Mouse (Mus musculus) neutrophil, adult 5-6 weeks (primary cell): ENCODE results near the gene Gm4894. TPM values are rescaled to one million over a fixed set of nuclear protein-coding genes. Genes with fewer than 3 reads are reported as not detected.

ENCODE experiments used
- ATAC-seq: fragments of 151-379, 151-347 bp; 2 replicates; pipeline ENCODE4 v1.8.0; 2017; ENCODE audit warnings: mild to moderate bottlenecking, moderate TSS enrichment; ENCODE audit not compliant: insufficient number of reproducible peaks, poor library complexity, low FRiP score, severe bottlenecking; ENCODE audit errors: extremely low read depth
- total RNA-seq: library from RNA; stranded (forward); fragments of 200-1000 nt; gene quantifications from 2 replicates; pipeline ENCODE4 v1.2.3, GENCODE M21; 2017

The Gm4894 gene
- not detected in 2 replicates for total RNA-seq

DNA sequence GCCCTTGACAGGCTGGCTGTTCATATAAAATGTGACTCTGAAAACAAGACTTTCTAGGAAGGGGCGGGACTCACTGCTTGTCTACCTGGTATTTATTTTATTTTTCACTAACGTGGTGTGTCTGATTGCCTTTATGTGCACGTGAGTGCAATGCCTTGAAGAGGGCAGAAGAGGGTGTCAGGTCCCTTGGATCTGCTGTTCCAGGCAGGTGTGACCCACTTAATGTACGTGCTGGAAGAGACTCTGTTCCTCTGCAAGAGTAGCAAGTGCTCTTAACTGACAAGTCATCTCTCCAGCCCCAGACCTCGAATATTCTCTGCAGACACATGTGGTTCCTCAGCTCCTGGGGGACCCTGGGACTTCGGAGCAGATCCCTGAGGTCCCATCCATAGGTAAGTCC is at the start of gene Gm4894:
Gm4894 (plus strand) TSS at position 301 of the 400 bp plus-strand sequence.
- ATAC-seq: no peak

DNA sequence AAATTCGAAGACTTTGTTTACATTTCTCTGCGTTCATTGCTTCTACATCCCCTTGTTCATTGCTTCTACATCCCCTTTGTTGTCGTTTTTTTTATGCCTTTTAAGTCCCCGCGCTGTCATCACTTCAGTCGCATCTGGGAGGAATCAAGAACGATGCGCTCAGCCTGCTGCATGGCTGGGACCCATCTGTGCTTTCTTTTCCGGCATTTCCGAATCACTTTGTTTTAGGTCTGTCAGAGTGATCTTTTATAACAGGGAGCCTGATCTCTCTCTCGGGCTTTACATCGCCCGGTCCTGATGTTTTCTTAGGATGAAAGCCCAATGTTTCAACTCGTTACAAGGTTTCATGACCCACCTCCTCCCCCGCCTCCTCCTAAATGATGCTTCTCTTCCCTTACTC is 44.0 kb upstream of the Gm4894 start:
- ATAC-seq: no peak

DNA sequence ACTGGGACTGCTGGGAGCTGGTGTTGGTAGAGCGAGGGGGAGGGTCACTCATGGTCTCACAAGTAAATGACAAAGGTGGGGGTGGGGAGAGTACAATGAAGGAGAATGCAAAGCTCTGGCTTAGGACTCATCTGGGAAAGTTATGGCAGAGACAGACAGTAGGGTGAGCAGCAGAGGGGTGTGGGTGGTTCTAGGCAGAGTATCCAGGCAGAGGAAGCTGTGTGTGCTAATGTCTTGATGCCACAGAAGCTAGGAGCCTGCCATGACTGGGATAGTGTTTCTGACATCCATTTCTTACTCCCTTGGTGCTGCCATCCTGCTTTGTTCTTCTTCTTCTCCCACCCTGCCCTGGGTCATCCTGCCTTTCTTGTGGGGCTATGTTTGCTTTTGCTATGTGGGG is 38.8 kb upstream of the Gm4894 start:
- no peak for ATAC-seq

DNA sequence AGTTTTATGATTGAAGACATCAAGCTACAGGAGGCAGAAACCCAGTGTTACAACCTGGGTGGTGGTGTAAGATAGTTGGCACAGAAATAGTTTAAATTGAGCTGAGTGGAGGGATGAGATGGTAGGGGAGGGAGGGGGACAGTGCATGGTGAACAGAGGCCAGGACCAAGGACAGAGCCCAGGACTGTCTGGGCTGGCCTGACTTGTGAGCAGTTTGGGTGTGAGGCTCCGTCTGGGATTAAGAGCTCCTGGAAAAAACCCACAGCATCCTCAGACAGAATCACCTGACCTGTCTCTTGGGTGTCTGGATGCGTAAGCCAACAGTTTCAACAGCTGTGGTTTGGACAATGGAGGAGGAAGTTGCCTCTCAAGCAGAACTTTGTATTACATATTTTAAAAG is 35.6 kb upstream of the Gm4894 start:
- no peak for ATAC-seq

DNA sequence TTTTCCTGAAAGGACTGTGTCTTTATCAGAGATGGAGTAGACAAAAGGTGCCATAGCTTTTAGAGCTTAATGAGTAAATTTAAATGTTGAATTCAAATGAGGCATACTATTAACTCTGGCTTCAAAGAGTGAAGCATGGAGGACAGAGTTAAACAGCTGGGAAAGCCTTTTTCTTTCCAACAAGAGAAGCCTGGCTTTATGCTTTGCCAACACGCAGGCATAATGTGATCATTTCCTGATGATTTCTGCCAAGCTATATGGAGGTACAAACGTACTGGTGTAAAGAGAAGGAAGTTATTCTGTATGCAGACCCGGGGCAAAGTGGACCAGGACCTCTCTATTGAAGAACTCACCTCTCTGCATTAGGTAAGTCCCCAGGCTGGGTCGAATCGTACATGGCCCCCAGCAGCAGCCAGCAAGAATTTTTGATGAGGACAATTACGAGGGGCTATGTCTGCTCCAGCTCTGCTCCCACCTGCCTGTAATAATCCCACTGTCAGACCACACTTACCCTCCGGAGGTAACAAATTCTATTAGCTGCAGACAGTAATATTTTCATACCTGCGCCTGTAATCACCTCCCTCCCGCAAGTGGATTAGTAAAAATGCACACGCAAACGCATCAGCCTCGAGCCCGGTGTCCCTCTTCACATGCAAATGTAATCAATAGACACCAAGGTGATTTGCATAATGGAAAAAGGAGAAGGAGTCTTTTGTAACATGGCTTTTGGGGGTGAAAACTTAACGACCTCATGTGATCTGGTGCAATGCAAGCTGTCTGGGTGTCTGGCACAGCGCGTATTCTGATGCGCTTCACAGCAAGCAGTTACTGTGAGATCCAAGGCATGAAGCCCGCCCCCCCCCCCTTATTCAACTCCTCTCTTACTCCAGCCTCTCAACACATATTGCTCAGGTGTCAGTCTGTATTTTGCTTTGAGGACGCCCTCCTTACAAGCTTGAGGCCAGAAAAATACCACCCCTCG is 32.4 kb upstream of the Gm4894 start:
- no peak for ATAC-seq

DNA sequence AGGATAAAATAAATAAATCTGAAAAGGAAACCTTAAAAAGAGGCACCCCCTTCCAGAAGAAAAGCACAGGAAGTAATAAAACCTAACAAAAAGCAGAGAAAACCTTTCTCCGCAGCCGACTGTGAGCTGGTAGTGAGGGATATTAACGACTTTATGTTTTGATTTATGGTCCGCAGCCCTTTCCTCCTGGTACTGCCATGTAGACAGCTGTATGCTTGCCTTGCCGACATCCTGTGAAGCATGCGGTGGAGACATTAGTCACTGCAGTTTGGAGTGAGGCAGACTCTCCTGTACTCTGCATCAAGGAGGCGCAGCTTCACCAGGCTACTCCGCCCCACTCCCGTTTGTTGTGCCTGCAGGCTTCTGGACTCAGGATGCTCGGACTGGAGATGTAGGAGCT is 25.8 kb upstream of the Gm4894 start:
- ATAC-seq: no peak

DNA sequence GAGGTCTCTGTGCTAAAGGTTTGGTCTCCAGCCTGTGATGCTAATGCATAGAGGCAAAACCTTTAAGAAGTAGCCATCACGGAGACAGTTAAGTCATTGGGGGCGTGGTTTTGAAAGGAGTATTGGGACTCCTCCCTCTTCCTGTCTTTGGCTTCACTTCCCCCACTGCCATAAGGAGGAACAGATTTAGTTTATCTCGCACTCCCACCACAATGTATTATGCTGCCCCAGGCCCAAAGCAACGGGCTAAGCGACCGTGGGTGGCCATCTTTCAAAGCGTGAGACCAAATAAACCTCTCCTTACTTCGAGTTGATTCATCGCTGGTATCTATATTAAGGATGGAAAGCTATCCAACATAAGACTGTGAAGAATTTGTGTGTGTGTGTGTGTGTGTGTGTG is 22.9 kb upstream of the Gm4894 start:
- no peak for ATAC-seq

DNA sequence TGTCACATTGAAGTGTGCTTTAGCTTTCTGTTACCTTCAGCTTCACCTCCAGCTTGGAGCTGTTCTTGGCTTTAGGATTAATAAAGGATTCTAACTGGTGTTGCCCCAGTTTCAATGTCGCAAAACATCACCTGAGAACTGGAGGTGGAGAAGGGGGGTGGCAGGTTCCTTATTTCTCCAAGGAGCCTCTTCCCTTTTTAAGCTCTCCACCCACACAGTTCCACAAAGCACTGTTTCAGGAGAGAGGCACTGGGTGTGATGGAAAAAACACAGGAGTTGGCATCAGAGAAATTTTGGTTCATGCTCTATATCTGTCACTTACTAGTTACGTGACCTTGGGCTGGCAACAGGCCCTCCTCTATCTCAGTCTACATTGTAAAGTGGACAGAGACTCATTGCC is 21.3 kb upstream of the Gm4894 start:
- ATAC-seq: no peak

DNA sequence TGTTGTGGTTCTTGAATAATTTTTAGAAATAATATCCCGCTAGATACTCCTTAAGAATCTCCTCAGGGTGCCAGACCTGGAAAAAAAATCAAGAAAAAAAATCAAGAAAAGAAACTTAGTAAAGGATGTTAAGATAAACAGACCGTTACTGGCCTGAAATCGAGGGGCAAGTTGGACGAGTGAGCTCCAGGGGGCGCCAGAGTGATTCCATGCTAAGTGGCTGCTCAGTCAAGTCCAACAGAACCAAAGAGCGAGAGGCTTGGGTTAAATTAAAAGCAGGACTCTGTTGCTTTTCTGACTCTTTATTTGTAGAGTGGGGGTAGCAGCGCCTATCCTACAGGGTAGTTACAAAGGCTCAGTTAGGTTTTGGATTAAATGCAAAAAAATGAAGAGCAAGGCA is 3.5 kb upstream of the Gm4894 start:
- ATAC-seq: no peak

DNA sequence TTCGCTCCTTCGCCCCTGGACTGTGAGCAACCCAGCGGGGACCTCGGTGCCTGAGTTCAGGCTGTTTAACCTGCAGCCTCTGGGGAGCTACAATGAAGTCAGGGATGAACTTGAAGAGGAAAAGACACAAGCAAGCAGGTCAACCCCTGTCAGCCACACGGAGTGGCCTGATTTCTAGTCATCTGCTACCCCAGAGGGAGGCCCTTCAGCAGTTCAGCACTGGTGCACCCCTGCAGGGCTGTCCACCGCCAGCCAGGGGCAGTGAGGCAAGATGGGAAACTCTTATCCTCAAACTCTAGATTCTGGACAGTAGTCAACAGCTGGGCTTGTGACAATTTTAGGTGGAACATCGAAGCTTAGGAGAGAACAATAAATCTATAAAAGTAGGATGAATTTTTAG is 18.6 kb downstream of the Gm4894 start:
- no peak for ATAC-seq

DNA sequence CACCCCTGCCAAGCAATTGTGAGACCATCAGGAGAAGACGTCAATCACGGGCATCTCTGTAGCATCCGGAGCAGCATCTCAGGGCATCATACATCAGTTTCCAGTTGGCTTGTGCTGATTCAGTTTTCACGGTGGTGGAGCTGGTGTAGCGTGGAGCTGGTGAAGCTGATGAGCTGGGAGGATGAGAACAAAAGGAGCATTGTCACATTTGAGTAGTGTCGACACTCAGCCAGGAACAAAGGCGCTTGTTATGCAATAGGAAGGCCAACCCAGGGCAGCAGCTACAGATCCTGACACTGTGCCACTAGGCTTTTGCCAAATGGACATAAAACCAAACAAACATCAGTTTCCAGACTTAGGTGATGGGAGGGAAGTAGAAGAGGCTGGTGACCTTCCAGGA is 23.2 kb downstream of the Gm4894 start:
- ATAC-seq: no peak

DNA sequence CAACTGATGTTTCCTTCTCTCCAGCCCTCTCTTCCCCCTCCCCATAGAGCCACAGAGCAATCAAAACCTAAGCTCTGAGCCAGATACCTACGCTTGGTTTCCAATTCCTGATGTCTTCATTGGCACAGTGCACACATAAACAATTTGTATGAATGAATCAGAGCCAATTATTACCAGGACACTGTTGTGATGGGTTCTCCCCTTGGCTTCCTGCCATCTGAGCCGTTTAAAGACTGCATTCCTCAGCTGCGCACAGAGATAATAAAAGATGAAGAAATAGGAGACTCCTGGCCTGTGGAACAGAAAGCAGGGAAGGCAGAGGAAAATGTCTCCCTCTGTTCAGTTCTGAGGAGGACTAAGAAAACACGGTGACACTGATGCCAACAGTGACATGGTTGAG is 25.6 kb downstream of the Gm4894 start:
- ATAC-seq: no peak

DNA sequence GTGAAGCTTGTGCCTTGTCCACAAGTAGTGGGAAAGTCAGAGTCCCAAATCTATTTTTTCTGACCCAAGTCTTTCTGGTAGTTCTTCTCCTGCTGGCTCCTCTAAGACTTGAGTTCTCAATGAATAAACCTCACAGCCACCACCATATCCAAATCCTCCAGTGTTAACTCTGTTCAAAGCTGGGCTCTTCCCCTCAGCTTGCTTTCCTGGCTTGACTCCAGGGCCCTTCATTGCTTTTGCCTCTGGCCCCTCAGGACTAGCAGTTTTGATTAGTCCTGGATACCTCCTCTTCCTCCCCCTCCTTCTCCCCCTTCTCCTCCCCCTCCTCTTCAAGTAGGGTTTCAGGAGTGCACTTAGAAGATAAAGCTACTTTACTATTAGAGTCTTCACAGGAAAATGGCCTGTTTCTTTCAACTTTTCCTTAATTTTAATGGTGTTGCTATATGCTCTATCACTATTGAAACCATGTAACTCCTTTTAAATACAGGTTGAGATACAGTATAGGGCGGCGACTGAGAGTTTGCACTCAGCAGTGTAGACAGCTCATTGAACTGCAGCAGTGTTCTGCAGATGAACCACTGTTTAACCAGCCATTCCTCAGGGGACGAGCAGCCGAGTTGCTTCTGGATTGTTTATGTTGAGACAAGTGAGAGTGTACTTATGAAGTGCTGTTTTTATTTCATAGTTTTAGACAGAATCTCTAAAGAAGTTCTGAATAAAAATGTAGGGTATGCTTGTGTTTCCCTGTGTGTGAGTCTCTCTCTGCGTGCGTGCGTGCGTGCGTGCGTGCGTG is 26.4 kb downstream of the Gm4894 start:
- no peak for ATAC-seq

DNA sequence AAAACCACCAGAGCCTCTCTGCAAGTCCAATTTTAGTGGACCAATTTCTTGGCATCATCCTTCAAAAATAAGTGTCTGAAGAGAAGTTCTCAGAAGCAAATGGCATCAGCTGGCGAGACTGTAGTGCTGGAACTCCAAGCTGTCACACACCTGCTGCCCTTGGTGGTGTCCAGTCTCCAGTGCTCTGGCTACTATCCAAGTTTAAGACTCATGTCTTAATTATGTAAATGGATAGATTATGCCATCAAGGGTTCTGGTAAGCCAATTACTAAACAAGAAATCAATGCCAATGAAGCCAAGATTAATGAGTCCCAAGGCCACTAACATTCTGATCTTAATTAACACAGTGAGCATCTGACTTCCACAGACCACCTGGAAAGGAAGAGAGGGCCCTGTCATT is 44.8 kb downstream of the Gm4894 start:
- no peak for ATAC-seq

DNA sequence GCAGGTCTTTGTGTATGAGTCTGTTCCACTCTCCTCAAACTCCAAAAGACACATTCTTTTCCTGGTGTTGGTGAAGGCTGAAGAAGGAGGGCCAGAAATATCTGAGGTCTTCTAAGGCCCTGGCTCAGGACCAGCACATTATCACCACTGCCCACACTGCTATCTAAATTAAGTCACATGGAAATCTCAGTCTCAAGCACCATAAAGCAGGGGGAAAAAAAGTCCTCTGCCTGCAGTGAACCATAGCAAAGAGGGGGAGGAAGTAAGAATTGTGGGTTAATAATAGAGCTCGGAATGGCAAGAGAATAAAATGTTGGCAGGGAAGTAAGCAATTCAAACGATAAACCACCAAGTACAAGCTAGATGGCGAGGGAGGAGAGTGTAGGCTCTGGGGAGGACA is 57.2 kb downstream of the Gm4894 start:
- no peak for ATAC-seq

DNA sequence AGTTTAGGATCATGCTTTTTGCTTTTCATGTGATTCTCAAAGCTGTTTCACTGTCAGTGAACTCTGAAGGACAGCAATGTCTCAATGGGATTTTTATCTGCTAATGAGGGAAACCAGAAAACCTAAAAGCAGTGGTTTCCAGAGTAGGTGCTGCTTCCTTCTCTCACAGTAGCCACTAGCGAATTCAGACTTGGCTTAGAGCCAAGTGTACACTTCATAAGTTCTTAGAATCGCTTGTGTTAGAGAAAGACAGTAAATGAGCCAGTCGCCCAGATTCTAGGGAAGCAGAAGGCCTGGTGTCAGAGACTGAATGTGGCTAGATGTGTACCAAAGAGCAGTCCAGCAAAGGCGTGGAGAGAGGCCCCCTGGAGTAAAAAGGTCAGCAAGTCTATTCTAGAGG is 60.5 kb downstream of the Gm4894 start:
- ATAC-seq: no peak

DNA sequence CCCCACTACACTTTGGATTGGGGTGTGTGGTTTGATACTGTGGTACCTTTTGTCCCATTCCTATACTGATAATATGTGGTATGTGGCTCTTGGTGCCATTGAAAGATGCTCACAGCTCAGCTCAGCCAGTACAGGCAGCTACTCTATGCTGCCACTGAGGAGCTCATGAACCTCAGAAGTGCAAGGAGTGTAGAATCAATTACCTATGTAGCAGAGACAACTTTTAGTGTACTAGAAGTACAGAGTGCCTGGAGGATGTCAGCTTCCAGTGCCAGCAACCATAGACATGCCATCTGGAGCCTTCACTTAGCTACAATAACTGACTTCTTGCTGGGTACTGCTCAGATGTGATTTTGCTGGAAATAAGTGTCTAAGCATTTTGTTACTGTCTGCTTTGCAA is 68.3 kb downstream of the Gm4894 start:
- ATAC-seq: no peak
